Mouse (Mus musculus): ENCODE data around the gene Tceal7. TPM values are rescaled to one million over a fixed set of nuclear protein-coding genes. Genes with fewer than 3 reads are reported as not detected.

Gene Tceal7
- polyA plus RNA-seq, 1 experiment, result not detected

DNA sequence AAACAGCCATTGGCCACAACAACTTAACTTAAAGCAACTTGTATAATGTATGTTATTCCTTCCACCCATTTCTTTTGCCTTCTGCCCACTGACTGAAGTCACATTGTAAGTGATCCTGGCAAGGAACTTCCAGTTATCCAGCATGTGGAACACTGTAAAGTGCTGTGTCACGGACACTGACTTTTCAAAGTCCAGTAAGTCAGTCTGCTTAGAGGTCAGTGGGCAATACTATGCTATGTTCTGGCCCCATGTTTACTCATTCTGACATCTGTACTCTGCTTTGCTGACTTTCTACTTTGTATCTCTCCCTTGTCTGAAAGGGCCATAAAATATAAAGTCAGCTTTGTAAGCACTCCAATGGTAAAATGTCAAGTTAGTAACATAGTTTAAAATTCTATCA is 31.5 kb upstream of the Tceal7 start:
- 81% methylated on average over 1 of the region's 1 CpGs for WGBS
- H3K27ac ChIP-seq (ENCODE audit: insufficient read depth, low read depth, low read length), result no peak overlapping the region
- no peak for TF ChIP-seq CTCF (IDR thresholded peaks at IDR 0.05; ENCODE audit: extremely low read depth, insufficient read length, insufficient replicate concordance, low read depth, low read length)
- no peak for TF ChIP-seq POLR2A (IDR thresholded peaks at IDR 0.05; ENCODE audit: low read depth, low read length)
- no peak overlapping the region for H3K4me3 ChIP-seq (ENCODE audit: low read depth, low read length)
- no peaks in the 10 kb centered on the region for H3K4me1 ChIP-seq (ENCODE audit: control insufficient read depth, insufficient read depth, insufficient read length, low read length)
- no peaks in the 10 kb centered on the region for H3K36me3 ChIP-seq (ENCODE audit: control insufficient read depth, insufficient read depth, low read length)
- H3K27me3 ChIP-seq (ENCODE audit: control insufficient read depth, insufficient read depth, low read length), result no peaks in the 10 kb centered on the region

DNA sequence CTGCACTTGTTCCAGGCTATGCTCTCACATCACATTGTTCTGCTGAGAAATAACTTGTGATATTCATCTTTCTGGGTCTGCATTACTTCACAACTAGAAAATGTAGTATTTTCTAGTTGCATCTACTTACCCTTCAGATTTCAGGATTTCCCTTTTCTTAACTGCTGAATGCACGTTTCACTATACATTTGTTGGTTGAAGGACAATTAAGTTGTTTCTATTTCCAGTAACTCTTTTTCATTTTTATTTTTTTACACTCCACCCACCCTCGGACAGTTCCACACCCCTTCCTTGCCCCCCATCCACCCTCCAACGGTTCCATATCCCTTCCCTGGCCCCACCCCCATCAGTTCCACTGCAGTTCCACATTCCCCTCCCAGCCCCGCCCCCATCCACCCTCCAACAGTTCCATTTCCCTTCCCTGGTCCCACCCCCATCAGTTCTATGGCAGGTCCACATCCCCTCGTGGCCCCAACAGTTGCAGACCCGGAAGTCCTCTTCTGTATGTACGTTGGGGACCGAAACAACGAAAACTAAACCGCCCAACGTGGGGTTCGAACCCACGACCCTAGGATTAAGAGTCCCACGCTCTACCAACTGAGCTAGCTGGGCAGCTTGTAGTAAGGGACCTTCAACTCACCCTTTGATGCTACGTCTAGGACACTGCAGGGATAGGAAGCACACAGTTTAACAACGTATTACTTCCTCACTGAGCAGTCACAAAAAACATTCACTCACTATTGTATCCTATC is 19.2 kb upstream of the Tceal7 start:
- no peaks in the 10 kb centered on the region for H3K4me1 ChIP-seq (ENCODE audit: control insufficient read depth, insufficient read depth, insufficient read length, low read length)
- H3K4me3 ChIP-seq (ENCODE audit: low read depth, low read length), result no peak overlapping the region
- no peak overlapping the region for H3K27ac ChIP-seq (ENCODE audit: insufficient read depth, low read depth, low read length)
- TF ChIP-seq CTCF (IDR thresholded peaks at IDR 0.05; ENCODE audit: extremely low read depth, insufficient read length, insufficient replicate concordance, low read depth, low read length) (no peak), POLR2A (IDR thresholded peaks at IDR 0.05; ENCODE audit: low read depth, low read length) (no peak)
- H3K27me3 ChIP-seq (ENCODE audit: control insufficient read depth, insufficient read depth, low read length), result no peaks in the 10 kb centered on the region
- 76% methylated on average over 16 of the region's 16 CpGs for WGBS
- H3K36me3 ChIP-seq (ENCODE audit: control insufficient read depth, insufficient read depth, low read length), result no peaks in the 10 kb centered on the region

DNA sequence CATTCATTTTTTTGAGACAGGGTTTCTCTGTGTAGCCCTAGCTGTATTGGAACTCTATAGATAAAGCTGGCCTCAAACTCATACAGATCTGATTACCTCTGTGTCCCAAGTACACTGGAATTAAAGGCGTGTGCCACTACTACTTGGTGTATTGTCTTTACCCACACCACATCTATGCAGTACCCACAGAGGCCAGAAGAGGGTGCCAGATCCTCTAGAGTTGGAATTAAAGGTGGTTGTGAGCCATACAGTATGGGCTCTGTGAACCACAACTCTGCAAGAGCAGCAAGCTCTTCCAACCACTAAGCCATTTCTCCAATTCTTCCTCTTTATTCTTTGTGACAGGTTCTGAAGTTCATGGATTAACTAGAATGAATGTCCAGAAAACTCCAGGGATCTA is 17.7 kb upstream of the Tceal7 start:
- TF ChIP-seq POLR2A (IDR thresholded peaks at IDR 0.05; ENCODE audit: low read depth, low read length), result no peak
- TF ChIP-seq CTCF (IDR thresholded peaks at IDR 0.05; ENCODE audit: extremely low read depth, insufficient read length, insufficient replicate concordance, low read depth, low read length), result no peak
- WGBS, result 35% methylated on average over 1 of the region's 1 CpGs
- H3K27ac ChIP-seq (ENCODE audit: insufficient read depth, low read depth, low read length), result no peak overlapping the region
- H3K4me1 ChIP-seq (ENCODE audit: control insufficient read depth, insufficient read depth, insufficient read length, low read length), result no peaks in the 10 kb centered on the region
- no peak overlapping the region for H3K4me3 ChIP-seq (ENCODE audit: low read depth, low read length)
- no peaks in the 10 kb centered on the region for H3K27me3 ChIP-seq (ENCODE audit: control insufficient read depth, insufficient read depth, low read length)
- no peaks in the 10 kb centered on the region for H3K36me3 ChIP-seq (ENCODE audit: control insufficient read depth, insufficient read depth, low read length)

DNA sequence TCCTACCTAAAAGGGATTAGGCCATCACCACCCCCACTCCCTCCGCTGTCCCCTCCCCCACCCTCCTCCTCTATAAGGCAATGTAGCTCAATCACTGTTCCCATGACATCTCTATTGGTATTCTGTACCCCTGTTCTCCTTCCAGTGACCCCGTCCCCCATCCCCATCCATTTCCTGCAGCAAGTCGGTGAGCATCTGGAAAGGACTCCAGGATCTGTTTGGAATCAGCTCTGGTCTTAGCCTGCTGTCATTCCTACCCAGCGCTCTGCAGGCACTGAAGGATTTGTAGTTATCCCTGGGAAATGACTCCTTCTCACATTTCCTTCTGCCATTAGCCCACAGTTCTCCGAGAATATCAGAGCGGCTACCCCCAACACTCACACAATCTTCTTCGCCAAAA is 11.3 kb upstream of the Tceal7 start:
- H3K27me3 ChIP-seq (ENCODE audit: control insufficient read depth, insufficient read depth, low read length), result no peaks in the 10 kb centered on the region
- no peak overlapping the region for H3K27ac ChIP-seq (ENCODE audit: insufficient read depth, low read depth, low read length)
- no peaks in the 10 kb centered on the region for H3K4me1 ChIP-seq (ENCODE audit: control insufficient read depth, insufficient read depth, insufficient read length, low read length)
- peak overlapping the region; percentile 45 for H3K4me3 ChIP-seq (ENCODE audit: low read depth, low read length)
- TF ChIP-seq CTCF (IDR thresholded peaks at IDR 0.05; ENCODE audit: extremely low read depth, insufficient read length, insufficient replicate concordance, low read depth, low read length), result no peak
- no peak for TF ChIP-seq POLR2A (IDR thresholded peaks at IDR 0.05; ENCODE audit: low read depth, low read length)
- H3K36me3 ChIP-seq (ENCODE audit: control insufficient read depth, insufficient read depth, low read length), result no peaks in the 10 kb centered on the region
- WGBS, result 27% methylated on average over 7 of the region's 7 CpGs

DNA sequence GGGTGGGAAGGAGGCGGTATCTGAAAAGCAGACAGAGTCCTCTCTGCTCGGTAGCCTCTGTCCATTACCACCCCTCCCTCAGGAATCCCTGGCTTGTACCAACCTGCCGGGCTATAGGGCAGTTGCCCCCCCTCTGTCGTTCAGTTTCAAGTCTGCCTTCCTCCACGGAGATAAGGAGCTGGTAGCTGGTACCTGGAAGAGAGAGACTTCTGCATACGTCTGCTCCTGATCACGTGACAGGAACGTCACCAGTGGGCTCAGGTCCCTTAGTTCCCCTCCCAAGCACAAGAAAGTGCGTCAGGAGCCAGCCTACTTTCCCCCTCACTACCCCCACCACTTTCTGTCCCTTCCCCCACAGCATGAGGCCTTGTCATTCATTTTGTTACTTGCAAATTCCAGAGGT is 10.9 kb upstream of the Tceal7 start, which contains the start of gene Tceal5:
TSS of gene Tceal5 (minus strand) at position 213 of the 403 bp plus-strand sequence.
- WGBS, result 9% methylated on average over 9 of the region's 9 CpGs
- no peak within 1 kb of the TSS for H3K27ac ChIP-seq (ENCODE audit: insufficient read depth, low read depth, low read length)
- H3K27me3 ChIP-seq (ENCODE audit: control insufficient read depth, insufficient read depth, low read length), result no peaks in the 10 kb centered on the region
- TF ChIP-seq POLR2A (IDR thresholded peaks at IDR 0.05; ENCODE audit: low read depth, low read length) (no peak), CTCF (IDR thresholded peaks at IDR 0.05; ENCODE audit: extremely low read depth, insufficient read length, insufficient replicate concordance, low read depth, low read length) (no peak)
- no peaks in the 10 kb centered on the region for H3K36me3 ChIP-seq (ENCODE audit: control insufficient read depth, insufficient read depth, low read length)
- no peaks in the 10 kb centered on the region for H3K4me1 ChIP-seq (ENCODE audit: control insufficient read depth, insufficient read depth, insufficient read length, low read length)
- peak within 1 kb of the TSS; percentile 45 for H3K4me3 ChIP-seq (ENCODE audit: low read depth, low read length)

DNA sequence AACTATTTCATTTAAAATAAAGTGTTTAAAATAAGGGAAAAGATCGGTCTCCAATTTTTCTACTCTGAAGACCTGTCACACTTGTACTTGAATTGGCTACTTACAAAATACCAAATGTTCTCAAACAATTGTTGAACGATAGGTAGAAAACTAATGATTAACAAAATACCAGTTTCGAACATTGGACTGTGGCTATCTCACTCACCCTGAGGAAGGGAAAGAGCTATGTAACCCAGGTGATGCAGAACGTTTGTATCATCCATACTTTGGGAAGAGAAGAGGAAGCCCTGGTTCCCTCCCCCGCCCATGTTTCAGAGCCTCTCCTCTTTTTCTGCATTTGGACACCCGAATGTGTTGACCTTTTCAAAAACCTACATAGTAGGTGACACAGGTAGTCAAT is 10.2 kb upstream of the Tceal7 start:
- WGBS, result 46% methylated on average over 6 of the region's 6 CpGs
- TF ChIP-seq CTCF (IDR thresholded peaks at IDR 0.05; ENCODE audit: extremely low read depth, insufficient read length, insufficient replicate concordance, low read depth, low read length) (no peak), POLR2A (IDR thresholded peaks at IDR 0.05; ENCODE audit: low read depth, low read length) (no peak)
- no peaks in the 10 kb centered on the region for H3K36me3 ChIP-seq (ENCODE audit: control insufficient read depth, insufficient read depth, low read length)
- H3K4me1 ChIP-seq (ENCODE audit: control insufficient read depth, insufficient read depth, insufficient read length, low read length), result no peaks in the 10 kb centered on the region
- H3K4me3 ChIP-seq (ENCODE audit: low read depth, low read length), result no peak overlapping the region
- H3K27ac ChIP-seq (ENCODE audit: insufficient read depth, low read depth, low read length), result no peak overlapping the region
- no peaks in the 10 kb centered on the region for H3K27me3 ChIP-seq (ENCODE audit: control insufficient read depth, insufficient read depth, low read length)

DNA sequence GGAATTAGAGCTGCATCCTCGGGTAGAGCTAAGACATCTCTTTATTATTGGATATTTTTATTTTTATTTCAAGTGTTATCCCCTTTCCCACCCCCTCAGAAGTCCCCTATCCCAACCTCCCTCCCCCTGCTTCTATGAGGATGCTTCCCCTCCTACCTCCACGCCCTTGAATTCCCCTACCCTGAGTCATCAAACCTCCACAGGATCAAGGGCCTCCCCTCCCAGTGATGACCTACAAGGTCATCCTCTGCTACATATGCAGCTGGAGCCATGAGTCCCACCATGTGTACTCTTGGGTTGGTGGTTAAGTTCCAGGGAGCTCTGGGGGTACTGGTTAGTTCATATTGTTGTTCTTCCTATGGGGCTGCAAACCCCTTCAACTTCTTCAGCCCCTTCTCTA is 1.2 kb upstream of the Tceal7 start:
- 77% methylated on average over 2 of the region's 2 CpGs for WGBS
- Histone ChIP-seq H3K4me1 (ENCODE audit: control insufficient read depth, insufficient read depth, insufficient read length, low read length) (no peaks in the 10 kb centered on the region), H3K27me3 (ENCODE audit: control insufficient read depth, insufficient read depth, low read length) (no peaks in the 10 kb centered on the region), H3K4me3 (ENCODE audit: low read depth, low read length) (no peak overlapping the region), H3K36me3 (ENCODE audit: control insufficient read depth, insufficient read depth, low read length) (no peaks in the 10 kb centered on the region), H3K27ac (ENCODE audit: insufficient read depth, low read depth, low read length) (no peak overlapping the region)
- TF ChIP-seq CTCF (IDR thresholded peaks at IDR 0.05; ENCODE audit: extremely low read depth, insufficient read length, insufficient replicate concordance, low read depth, low read length) (no peak), POLR2A (IDR thresholded peaks at IDR 0.05; ENCODE audit: low read depth, low read length) (no peak)
